Mouse (Mus musculus): ENCODE measurements around the gene Ptprj. TPM values are rescaled to one million over a fixed set of nuclear protein-coding genes. Genes with fewer than 3 reads are reported as not detected.
A peak's percentile ranks its signal among the peaks of the same experiment; 100 is the strongest.
"Not testable (repeated sequence)": the region's sequence is repeated elsewhere in the genome, so short reads cannot be mapped to it uniquely, and the experiment has no call there.

Gene Ptprj
- total RNA-seq, 2 experiments from 2014 or later, result 2.8 to 3.2 TPM

DNA sequence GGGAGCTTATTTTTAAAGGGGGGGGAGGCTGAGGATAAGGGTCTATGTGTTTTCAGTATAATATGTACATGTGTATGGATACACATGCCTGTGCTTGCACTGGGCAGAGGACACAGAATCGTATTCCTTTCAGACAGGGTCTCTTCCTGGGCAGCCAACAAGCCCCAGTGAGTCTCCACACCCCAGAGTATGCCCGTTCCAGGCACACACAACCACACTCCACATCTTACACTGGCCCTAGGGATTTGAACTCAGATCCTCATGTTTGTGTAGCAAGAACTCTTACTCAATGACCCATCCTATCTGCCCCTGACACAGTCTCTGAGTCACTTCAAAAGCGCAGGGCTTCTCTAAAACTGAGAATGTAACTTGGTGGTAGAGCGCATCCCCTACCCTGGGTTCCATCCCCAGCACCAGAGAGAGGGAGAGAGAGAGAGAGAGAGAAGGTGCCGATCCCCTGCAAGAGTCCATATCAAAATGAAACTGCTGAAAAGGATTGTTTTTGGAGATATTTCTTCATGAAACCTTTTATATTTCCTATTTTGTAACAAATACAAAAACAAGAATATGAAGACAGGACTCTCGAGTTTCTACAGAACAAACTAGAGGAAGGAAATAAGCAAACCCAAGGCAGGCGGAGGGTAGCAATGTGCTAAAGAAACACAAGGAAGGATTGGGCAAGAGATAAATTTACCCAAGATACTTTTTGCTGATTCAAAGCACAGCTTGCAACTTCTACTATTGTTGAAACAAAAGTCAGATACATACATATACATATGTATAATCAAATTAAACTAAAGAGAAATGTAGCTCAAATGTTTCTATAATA lies 2.8 kb downstream of the Ptprj start:
- no peak for DNase-seq (ENCODE audit: low spot score)

DNA sequence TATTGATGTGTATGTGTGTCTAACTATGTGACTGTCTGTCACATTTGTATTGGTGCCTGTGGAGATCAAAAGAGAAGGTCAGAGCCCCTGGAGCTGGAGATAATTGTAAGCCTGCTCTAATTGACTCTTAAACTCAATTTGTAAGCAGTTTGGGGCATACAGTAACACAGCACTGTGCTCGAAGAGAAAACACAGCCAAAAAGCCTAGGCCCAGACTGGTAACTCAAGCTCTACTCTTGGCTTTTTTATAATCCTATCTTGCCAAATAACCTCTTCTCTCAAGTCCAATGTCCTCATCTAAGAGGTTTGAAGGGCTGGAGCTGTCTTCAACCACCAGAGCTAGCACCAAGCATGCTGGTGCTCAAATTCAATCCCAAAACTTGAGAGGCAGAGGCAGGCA lies 3.5 kb downstream of the Ptprj start:
- DNase-seq (ENCODE audit: low spot score), result no peak

DNA sequence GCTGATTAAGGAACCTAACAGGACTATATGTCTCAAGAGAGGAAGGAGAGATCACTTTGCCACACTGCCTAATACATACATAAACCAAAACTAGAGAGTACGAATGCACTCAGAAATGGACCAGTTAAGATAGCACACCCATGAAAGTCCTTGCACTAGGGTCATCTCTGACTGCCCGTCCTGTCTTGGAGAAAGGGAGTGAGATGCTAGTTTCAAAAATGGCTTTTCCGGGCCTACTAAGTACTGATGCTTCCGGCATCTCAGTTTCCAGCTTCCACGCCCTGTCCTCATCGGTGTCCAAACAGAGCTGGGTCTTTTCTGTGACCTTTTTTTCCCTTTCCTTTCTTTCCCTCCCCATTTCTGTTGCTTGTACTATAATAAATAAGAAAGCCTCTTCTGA lies 4.0 kb downstream of the Ptprj start:
- DNase-seq (ENCODE audit: low spot score), result no peak

DNA sequence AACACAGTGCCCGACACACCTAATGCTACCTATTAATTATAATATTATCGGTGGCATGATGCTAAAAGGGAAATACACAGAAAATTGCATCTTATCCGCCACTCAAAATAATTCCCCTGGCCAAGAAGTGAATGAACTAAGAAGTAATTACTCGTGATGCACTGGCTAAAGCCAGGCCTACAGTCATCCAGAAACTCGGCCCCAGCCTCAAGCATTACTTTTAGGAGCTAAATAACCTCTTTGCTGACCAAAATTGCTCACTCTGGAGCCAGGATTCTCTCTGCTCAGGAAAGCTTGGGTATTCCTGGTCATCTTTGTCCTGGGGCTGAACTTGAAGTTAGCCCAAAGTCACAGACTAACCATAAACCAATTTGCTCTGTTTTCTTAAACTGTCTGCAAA lies 4.7 kb downstream of the Ptprj start:
- no peak for DNase-seq (ENCODE audit: low spot score)

DNA sequence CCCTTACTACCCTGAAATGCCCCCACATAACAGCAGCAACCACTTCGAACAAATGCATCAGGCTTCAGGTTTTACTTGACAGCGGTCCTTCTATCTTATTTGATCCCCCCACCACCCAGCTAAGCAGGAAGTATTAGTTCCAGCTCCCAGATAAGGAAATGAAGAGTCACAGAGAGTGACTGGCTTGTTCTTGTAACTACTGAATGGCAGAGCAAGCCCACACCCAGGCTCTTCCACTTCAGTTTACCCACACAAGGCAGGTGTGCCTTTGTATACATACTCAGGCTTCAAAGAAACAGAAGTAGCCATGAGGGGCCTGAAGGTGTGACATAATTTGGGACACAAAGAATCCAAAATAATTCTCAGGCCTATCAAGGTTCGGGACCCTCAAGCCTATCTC lies 5.3 kb downstream of the Ptprj start:
- DNase-seq (ENCODE audit: low spot score), result no peak

DNA sequence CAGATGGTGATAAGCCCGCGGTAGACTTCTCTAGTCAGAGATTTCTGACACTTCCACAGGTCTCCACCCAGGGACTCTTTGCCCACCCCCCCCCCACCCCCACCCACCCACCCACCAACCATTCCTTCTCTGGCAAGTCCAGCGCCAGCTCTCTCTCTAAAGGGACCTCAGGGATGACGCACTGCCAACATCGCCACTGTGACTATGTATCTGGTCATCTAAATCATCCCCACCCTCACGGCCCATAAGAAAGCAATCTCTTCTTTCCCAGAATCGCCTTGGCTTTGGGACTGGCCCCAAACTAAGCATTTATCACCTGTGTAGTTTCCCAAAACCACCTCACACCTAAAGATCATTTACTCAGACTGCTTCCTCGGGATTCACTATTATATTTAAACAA lies 5.9 kb downstream of the Ptprj start:
- no peak for DNase-seq (ENCODE audit: low spot score)

DNA sequence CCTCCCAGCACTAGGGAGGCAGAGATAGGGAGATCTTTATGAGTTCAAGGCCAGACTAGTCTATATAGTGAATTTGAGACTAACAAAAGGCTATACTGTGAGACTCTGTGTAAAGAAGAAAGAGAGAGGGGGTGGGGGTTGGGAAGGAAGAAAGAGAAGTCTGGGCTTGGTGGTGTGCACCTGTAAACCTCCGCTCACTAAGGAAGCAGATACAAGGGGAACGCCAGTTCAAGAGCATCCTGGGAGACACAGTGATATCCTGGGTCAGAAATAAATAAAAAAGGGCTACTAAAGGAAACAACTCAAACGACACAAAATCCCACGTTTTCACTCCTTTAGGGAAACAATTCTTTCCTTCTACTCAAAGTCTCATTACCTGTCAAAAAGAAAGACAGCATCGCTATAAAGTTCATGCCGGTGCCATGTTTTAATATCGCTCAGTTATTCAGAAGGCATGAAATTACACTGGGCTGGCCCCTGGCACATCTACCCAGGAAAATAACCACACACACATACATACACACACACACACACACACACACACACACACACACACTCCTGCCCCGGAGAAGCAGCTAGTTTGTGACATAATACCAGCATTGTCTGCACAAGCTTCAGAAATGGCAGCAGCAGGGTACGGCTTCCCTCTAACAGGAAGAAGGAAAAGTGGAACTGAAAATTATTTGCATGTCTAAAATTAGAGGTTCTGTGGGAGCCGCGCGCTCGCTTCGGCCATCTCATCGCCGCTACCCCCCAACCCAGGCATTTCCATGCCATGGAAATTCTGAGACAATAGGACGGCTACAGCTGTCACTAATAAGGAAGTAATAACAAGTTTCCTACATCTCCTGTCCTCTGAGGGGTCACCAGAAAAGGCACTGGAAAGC lies 6.6 kb downstream of the Ptprj start:
- no peak for DNase-seq (ENCODE audit: low spot score)

DNA sequence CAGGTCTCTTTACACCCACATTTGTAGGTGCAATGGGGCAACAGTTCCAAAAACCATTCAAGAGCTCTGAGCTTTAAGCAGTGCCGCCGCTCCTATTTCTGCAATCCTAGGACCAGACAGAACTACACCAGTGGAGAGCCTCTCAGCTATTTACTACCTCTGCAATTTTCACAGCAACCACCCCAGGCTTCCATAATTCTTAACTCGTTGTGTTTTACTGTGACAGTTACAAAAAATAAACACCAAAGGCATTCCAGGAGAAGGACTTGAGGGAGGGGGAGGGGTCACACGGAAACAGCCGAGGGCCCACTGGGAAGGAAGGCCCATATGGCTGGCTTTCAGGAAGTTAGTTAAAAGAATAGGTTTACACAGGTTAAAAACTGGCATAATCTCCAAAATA lies 8.3 kb downstream of the Ptprj start:
- no peak for DNase-seq (ENCODE audit: low spot score)

DNA sequence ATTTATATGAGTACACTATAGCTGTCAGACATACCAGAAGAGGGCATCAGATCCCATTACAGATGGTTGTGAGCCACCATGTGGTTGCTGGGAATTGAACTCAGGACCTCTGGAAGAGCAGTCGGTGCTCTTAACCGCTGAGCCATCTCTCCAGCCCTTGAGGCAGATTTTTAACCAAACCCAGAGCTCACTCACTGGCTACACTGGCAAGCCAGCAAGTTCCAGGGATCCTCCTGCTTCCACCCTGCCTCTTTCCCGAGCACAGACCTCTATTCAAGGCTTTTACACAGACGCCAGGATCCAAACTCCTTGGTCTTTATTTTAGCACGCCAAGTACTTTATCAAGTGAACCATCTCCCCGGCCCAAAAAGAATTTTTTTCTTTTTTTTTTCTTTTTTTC lies 9.0 kb downstream of the Ptprj start:
- DNase-seq (ENCODE audit: low spot score), result not testable (repeated sequence)

DNA sequence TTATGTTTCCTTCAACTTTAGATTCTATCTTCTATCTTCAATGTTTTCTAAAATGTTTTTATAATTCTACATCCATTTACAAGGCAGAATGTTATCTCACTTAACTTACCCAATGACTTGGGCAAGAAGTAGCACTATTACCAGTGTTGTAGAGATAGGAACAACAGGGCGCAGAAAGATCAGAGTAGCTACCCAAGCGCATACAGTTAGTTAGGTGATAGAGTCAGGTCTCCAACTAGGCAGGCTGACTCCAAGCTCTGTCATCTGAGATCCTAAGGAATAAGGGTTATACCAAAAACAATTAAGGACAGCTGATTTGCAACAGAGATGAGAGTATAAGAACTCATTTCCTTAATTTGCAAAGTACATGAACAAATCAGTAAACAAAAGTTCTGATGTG lies 9.6 kb downstream of the Ptprj start:
- no peak for DNase-seq (ENCODE audit: low spot score)

DNA sequence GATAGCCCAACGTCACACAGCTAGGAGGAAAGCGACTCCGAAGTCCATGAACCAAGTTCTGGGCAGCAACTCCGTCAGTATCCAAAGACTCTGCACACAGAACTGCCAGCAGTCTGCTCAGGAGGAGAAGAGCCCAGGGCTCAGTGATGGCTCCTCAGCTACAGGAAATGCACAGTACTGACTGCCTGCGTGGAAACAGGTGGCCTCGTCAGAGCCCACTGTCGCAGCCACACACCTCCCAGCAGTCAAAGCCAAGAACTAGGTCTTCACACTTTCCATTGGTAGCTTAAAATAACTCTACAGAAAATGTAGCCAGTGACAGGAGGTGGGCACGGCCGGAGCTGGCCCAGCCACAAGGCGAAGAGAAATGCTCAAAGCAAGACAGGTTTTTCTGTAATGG lies 10.2 kb downstream of the Ptprj start:
- no peak for DNase-seq (ENCODE audit: low spot score)

DNA sequence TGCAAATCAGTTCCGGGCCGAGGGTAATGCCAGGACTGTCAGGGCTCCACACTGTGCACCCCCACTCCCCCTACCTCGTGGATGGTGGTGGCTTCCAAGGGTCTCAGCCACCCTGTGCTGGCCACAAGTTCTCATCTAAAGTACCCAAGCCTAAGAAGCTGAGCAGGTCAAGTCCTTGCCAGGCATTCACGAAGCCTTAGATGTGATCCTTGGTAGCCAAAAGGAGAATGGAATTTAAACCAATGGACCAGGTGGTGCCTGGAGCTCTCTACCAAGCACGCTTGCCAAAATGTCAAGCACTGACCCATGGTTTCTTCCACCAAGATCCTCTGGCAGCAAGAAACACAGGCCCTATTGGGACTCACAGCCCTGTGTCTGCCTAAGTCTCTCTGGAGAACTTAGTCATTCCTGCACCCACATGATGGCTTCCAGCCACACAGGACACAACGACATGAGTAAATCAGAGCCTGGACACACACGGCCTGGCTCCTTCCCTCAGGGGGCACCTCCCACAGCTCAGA lies 11.4 kb downstream of the Ptprj start:
- no peak for DNase-seq (ENCODE audit: low spot score)

DNA sequence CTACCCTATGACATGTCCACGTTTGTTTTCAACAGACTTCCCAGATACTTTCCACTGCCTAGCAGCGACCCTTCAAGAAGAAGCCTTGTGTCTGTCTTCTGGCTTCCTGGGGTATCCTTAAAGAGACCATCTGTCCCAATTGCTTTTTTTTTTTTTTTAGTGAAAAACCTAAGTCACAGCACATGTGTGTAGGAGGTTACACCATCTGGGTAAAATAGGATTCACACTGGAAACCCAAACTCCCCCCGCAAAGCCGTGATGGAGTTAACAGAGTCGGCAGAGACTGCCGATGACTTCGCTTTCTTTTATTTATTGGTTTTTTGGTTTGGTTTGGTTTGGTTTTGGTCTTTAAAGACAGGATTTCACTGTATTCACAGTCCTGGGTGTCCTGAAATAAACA lies 12.4 kb downstream of the Ptprj start:
- no peak for DNase-seq (ENCODE audit: low spot score)

DNA sequence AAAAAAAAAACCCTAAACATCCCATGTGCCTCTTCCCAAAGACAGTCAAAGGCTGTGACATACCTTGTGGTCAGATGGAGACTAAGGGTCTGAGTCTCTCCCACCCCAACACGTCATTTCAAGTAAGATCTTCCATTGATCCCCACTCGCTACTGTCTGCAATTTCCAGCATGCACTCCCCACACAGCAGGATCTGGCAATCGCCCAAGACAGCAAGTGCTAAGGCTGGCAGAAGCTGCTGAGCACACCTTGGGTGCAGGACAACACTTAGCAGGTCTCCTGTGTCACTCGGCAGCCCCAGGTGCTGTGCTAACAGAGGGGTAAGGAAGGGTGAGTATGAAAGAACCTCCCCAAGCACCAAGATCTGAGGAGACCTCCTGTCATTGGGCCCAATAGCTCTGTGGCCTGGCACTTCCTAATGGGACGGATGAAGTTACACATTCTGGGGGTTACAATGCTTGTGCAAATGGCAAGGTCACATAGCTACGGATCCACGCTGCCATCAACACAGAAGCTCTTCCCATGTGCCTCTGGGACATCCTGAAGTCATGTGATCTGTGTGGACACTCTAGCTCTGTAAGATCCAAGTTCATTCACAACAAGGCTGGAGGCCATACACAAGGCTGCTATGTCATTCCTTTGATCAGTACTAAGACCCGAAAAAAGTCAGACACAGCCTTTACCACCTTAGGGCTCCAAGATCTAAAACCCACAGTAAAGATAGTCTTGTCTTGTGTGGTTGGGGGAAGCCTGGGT lies 13.5 kb downstream of the Ptprj start:
- DNase-seq (ENCODE audit: low spot score), result no peak

DNA sequence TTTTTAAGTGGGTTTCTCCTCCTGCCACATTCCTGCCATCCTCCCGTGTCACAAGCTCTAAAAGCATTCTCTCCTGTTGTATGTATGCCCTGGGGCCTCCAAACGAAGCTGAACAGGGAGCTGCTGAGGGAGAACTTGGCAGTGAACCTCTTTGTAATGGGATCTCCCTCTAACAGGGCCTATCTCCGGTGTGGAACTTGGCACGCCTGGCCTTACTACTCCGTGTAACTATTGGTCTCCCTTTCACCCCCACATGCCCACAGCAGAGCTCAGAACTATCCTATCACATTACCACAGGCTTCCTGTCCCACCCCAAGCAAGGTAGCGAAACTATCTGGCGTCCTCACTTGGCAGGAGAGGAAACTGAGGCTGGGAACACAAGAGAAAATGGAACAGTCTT lies 14.4 kb downstream of the Ptprj start:
- peak; percentile 56 for DNase-seq (ENCODE audit: low spot score)

DNA sequence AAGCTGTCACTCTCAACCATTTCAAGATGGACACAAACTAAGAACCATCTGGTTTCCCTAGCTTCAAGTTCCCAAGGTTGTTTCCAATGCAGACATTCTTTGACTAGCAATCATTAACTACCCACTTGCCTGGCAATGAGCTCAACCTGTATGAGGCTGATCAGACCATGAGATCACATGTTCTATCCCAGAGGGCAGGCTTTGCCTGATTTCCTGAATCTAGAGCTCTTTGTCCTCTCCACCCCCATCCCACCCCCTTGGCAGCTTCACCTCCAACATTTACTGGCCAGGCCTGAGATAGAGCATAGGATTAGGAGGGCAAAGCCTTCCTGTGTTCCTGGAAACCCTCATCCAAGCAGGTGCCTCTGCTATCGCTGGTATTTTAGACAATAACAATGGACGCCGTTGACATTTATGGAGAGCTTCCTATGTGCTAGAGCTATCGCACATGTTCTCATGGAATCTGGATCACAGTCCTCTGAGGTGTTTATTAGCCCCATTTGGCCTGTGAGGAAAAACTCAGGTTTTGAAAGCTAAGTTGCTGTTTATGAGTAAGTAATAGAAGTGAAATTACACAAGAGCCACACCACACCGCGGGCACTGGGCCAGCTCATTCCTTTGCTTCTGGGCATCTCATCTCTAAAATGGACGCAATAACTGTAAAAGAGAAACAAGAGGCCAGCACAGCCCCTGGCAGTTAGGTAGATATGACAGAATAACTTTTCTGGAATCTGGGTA lies 15.1 kb downstream of the Ptprj start:
- DNase-seq (ENCODE audit: low spot score), result no peak

DNA sequence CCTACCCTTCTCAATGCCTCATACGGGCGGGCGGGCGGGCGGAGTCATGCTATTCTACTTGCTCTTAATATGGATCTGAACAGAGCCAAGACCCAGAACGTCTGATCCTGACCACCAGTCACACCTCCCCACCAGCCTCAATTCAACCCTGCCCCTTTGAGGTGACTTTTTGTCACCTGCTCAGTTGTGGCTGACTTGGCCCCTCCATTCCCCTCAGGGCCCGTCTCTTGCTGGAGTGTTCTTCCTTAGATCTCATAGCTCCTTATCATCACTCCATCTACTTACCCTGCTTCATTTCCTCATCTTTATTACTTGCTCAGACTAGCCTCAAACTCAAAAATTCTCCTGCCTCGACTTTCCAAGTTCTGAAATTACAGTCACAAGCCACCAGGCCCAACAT lies 15.9 kb downstream of the Ptprj start:
- no peak for DNase-seq (ENCODE audit: low spot score)

DNA sequence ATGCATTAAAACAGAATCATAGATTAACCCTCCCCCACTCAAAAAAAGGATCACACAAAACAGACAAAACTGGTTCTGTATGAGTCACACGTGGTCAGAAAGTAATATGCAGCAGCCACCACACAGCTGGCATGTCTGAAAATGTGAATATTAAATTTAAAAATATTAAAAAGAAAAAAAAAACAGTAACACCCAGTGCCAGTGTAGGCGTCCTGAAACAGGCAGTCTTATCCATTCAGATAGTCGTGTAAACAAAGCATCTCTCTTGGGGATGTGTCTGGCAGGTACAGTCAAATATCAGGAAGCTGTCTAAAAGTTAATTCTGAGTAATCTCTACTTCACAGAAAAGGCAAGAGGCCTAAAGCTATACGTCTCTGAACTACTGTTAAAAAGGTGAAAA lies 17.3 kb downstream of the Ptprj start:
- DNase-seq (ENCODE audit: low spot score), result no peak

DNA sequence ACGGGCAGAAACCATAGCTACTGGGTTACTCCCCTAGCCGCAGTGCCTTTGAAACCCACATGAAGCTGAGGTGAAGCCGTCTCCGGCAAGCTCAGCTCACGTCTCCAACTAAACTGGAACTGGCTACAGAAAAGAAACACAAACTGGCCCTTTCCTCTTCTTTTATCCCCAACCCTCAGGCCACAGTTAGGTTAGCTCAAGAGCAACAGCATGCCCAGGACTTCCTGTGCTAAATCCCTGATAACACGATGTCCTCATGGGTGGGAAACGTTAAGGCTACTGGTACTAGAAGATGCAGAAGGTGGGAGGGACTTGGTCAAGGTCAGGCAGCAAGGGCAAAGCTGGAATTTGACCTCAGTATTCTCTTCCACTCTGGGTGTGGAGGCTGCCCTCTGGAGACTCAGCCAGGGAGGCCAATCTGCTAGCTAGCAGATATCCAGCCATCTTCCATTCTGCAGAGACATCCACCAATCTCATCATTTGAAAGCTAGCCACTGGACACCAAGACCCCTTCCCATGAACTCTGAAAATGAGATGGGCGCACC lies 18.2 kb downstream of the Ptprj start:
- no peak for DNase-seq (ENCODE audit: low spot score)

DNA sequence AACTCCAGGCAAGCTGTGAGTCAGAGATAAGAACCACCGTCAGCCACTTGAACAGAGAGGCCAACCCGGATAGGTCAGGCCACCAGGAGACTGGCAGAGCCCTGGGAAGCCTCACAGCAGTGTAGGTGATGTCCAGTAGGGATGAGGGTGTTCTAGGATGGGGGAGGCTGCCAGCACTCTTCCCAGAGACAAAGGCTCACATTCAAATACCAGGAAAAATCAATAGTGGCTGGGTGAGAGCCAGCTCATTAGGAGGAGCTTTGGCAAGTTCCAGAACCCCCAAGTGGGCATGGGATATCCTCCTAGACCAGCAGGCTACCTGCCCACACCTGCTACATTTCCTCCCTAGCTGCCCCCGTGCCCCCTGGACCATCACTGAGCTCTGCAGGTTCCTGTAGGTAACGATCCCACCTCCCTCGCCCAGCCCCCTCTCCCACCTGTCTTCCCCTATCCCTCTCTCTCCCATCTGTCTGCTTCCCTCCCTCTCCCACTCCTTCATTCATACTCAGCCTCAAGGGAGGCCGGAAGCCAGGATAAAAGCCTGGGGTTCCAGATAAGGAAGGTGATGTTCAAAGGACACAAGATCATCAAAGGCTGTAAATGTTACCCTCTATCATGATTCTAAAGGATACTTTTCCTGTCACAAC lies 20.1 kb downstream of the Ptprj start:
- no peak for DNase-seq (ENCODE audit: low spot score)

All from gastrocnemius, adult 18-20 months (tissue).